Mouse (Mus musculus): Measurements from ENCODE around the gene Barhl1. TPM values are rescaled to one million over a fixed set of nuclear protein-coding genes. Genes with fewer than 3 reads are reported as not detected.

Barhl1 gene
- total RNA-seq, 2 experiments from 2014 or later, result not detected

DNA sequence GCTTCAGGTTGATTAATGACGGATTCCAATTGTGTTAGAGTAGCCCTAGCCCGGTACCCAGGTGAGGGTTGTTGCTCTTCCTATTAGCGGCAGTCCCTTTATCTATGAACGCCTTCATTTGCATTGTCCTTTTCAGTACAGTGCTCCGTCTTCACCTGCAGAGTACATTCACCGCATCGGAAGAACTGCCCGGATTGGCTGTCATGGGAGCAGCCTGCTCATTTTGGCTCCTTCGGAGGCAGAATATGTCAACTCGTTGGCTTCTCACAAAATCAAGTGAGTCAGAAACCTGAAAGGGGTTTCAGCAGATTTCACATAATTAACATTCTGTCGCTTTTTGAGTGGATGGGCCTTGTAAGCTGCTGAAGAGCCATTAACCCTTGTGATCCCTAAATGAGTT is 40.9 kb downstream of the Barhl1 start:
- ATAC-seq (replicated peaks; ENCODE audit: poor library complexity), result no peak

DNA sequence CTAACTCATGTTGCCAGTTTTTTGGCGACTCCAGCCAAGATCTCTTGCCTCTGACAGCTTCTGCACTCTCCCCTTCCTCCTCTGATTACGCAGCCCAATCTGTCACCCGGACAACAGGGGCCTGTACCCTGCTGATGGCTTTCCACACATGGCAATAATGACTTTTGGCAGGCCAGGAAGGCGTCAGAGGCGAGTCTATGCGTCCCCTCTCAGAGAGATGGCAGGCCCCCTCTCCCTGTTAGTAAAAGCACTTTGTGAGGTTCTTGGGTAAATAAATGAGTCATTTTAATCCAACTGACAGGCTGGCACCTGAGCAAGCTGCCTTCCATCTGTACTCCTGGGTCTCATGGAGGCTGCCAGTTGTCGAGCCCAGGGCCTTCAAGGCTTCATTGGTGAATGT is 49.0 kb downstream of the Barhl1 start:
- no peak for ATAC-seq (replicated peaks; ENCODE audit: poor library complexity)

- ATAC-seq (replicated peaks; ENCODE audit: poor library complexity), result no peak
These were observed 52.6 kb downstream of the Barhl1 start for GRCm38 (mm10) chr2:28863857-28864256.

DNA sequence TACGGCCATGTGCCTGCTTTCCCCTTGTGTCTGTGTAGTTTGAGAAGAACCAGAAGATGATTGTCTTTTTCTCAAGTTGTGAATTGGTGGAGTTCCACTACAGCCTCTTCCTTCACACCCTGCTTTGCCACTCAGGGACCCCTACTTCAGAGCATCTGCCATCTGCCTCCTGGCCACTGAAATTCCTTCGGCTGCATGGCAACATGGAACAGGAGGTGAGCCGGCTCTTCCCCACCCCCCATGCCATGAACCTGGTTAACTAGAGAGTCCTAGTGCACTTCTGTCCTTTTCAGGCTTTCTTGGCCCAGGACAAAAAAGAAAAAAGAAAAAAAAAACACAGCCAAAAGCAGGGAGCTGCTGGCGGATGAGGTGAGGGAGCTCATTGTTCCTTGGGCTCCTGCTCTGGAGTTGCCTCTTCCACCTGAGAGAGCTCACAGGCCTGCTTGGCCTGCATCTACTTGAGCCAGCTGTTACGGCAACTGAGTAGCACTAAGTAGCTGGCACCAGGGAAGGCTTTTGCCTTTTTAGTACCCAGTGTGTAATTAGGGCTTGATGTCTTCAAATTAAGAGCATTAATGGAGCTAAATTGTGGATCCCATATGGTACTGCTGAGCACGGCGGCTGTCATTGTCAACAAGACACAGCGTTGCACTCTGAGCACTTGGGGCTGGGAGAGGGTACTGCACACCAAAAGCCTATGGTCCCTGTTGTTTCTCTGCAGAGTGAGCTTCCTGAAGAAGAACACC is 55.6 kb downstream of the Barhl1 start:
- no peak for ATAC-seq (replicated peaks; ENCODE audit: poor library complexity)

DNA sequence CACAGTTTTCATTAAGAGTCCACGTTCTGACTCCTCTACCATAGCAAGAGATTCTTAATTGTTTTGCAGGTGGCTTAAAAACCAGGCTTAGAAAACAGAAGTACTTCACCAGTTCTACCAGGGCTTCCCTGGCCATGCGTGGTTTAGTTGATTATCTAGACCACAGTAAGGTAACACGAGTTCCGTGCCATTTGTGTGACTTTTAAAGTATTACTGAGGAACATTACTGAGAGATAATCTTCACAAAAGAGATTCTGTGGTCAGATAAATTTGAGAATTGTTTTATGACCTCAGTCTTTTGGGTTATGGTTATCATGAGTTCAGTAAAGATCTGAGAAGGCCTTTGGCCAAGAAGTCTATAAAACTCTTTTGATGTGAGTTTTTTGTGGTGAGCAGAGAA is 57.2 kb downstream of the Barhl1 start:
- ATAC-seq (replicated peaks; ENCODE audit: poor library complexity), result no peak

Other genes with a start within 250 kb of the Barhl1 start
- gene Spaca9, start 216.9 kb downstream of the Barhl1 start, total RNA-seq (2015), result 0.66 and 5.7 TPM in 2 replicates
- gene Spaca9, start 216.9 kb downstream of the Barhl1 start, total RNA-seq (2017), result 2.4 and 8.4 TPM in 2 replicates
- gene Ak8, start 216.5 kb downstream of the Barhl1 start, total RNA-seq (2015), result 0.30 and 0.93 TPM in 2 replicates
- 0.24 and 0.33 TPM in 2 replicates for gene Ak8, start 216.5 kb downstream of the Barhl1 start, total RNA-seq (2017)
- gene Gtf3c4, start 76.3 kb downstream of the Barhl1 start, total RNA-seq (2015), result 13.7 and 14.9 TPM in 2 replicates
- 23.2 and 25.4 TPM in 2 replicates for gene Gtf3c4, start 76.3 kb downstream of the Barhl1 start, total RNA-seq (2017)
- 9.7 and 10.6 TPM in 2 replicates for gene Ddx31, start 76.3 kb downstream of the Barhl1 start, total RNA-seq (2015)
- 15.2 and 17.0 TPM in 2 replicates for gene Ddx31, start 76.3 kb downstream of the Barhl1 start, total RNA-seq (2017)
- 0.17 TPM in 1 of 2 replicates, not detected in the other for gene Cfap77, start 138.4 kb upstream of the Barhl1 start, total RNA-seq (2015)
- not detected in 2 replicates for gene Cfap77, start 138.4 kb upstream of the Barhl1 start, total RNA-seq (2017)
- gene Ttf1, start 143.6 kb upstream of the Barhl1 start, total RNA-seq (2015), result 13.0 and 14.9 TPM in 2 replicates
- gene Ttf1, start 143.6 kb upstream of the Barhl1 start, total RNA-seq (2017), result 17.8 and 18.9 TPM in 2 replicates
- 40.2 and 42.6 TPM in 2 replicates for gene Setx, start 207.5 kb upstream of the Barhl1 start, total RNA-seq (2015)
- gene Setx, start 207.5 kb upstream of the Barhl1 start, total RNA-seq (2017), result 75.1 and 91.8 TPM in 2 replicates